Mouse (Mus musculus) kidney, adult 2 months (tissue): ENCODE measurements at regions not wholly inside any gene's neighbourhood (a gene's known extent, or its start where the extent isn't known, plus 50 kb on each side); places are given as distances from the start of the nearest gene placed in this dataset.
A peak's percentile ranks its signal among the peaks of the same experiment; 100 is the strongest.

Experiments
- DNase-seq: peaks from one replicate; pipeline ENCODE4 v3.0.0; 2021
- H3K27ac ChIP-seq: fragments of 200-500 bp; 2 replicates; pipeline ENCODE4 v1.5.1; 2012; ENCODE audit warnings: low read depth, low read length, control low read depth, inconsistent platforms; ENCODE audit not compliant: insufficient read depth
- H3K27me3 ChIP-seq: fragments of 200-500 bp; replicated peaks from 2 replicates; pipeline ENCODE4 v1.6.1; 2012; ENCODE audit warnings: mild to moderate bottlenecking, moderate library complexity, low read length, inconsistent platforms; ENCODE audit not compliant: control insufficient read depth, insufficient read depth
- H3K36me3 ChIP-seq: fragments of 200-500 bp; 2 replicates; pipeline ENCODE4 v1.6.1; 2012; ENCODE audit warnings: mild to moderate bottlenecking, moderate library complexity, low read length, inconsistent platforms; ENCODE audit not compliant: control insufficient read depth, insufficient read depth
- H3K4me1 ChIP-seq: fragments of 200-500 bp; 2 replicates; pipeline ENCODE4 v1.6.1; 2011; ENCODE audit warnings: low read length; ENCODE audit not compliant: control insufficient read depth, insufficient read depth
- H3K4me3 ChIP-seq: fragments of 200-500 bp; 2 replicates; pipeline ENCODE4 v1.5.1; 2011; ENCODE audit warnings: mild to moderate bottlenecking, low read depth, low read length, control low read depth; ENCODE audit not compliant: insufficient read depth
- CTCF ChIP-seq: fragments of 200-500 bp; conservative IDR thresholded peaks from 2 replicates; pipeline ENCODE4 v1.5.1; 2011; ENCODE audit warnings: low read depth, mild to moderate bottlenecking, control low read depth, low read length, moderate library complexity, mixed read lengths; ENCODE audit not compliant: insufficient read depth, insufficient read length
- POLR2A ChIP-seq: fragments of 200-500 bp; IDR thresholded peaks from one replicate; pipeline ENCODE4 v1.6.1; 2011; ENCODE audit warnings: low read depth, low read length, control low read depth
- WGBS: fragments of 180-500 bp; shearing (Covaris S2); methylation state at CpG from one replicate; pipeline ENCODE4 v1.1.7; 2018; 5-methylcytosine and 5-hydroxymethylcytosine counted together

- DNase-seq: no peak
- H3K27ac ChIP-seq: no peak overlapping the region
- WGBS: 69% methylated on average over 2 of the region's 2 CpGs
Measured at GRCm38 (mm10) chr9:87453261-87453660, 197.9 kb upstream of the Cep162 start.

GRCm38 (mm10) chr9:87452571-87452970, 197.2 kb upstream of the Cep162 start:
- Histone ChIP-seq H3K36me3 (no peaks in the 10 kb centered on the region), H3K4me1 (no peaks in the 10 kb centered on the region), H3K4me3 (no peak overlapping the region), H3K27ac (no peak overlapping the region), H3K27me3 (no peaks in the 10 kb centered on the region)
- no peak for TF ChIP-seq POLR2A
- no peak for TF ChIP-seq CTCF
- DNase-seq: no peak
- 50% methylated on average over 2 of the region's 2 CpGs for WGBS

More at GRCm38 (mm10) chr9:87453261-87453660, 197.9 kb upstream of the Cep162 start:
- no peak overlapping the region for H3K4me3 ChIP-seq
- H3K27me3 ChIP-seq: no peaks in the 10 kb centered on the region
- no peak for TF ChIP-seq CTCF
- no peak for TF ChIP-seq POLR2A
- no peaks in the 10 kb centered on the region for H3K36me3 ChIP-seq
- no peaks in the 10 kb centered on the region for H3K4me1 ChIP-seq

DNA sequence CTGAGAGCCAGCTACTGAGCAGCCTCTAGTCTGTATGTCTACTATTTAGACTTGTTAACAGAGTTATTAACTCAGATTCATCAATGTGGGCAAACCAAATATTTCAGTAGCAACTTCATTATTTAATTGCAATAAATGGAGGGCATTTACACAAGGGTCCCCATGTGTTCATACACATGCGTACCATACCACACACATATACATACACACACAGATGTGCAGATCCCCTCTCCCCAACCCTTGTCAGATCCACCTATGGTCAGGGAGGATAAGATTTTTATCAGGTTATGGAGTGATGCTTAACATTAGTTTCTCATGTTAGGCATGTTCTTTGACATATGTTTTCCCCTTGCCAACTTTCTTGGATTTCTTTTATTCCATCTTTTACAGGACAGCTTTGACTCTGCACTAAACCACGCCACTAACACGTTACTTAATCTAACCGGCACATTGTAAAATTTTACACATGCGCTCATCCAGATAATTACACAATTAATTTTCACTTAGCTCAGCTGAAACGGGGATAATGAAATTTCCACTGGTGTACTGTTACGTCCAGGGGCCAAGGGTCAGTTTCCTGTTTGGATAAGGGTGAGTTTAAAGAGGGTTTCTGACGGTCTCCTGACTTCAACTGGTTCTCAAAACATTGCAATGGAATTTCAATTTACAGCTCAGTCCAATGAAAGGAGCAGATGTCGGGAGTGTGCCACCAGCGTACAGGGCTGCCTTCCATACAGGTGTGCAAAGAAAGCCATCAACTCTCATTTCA, 188.3 kb upstream of the Cep162 start:
- DNase-seq: no peak
- no peak overlapping the region for H3K4me3 ChIP-seq
- H3K27ac ChIP-seq: no peak overlapping the region
- no peaks in the 10 kb centered on the region for H3K27me3 ChIP-seq
- H3K4me1 ChIP-seq: no peaks in the 10 kb centered on the region
- WGBS: 18% methylated on average over 10 of the region's 10 CpGs
- TF ChIP-seq CTCF (no peak), POLR2A (no peak)
- no peaks in the 10 kb centered on the region for H3K36me3 ChIP-seq

- Histone ChIP-seq H3K36me3 (no peaks in the 10 kb centered on the region), H3K4me1 (no peaks in the 10 kb centered on the region), H3K4me3 (no peak overlapping the region), H3K27me3 (no peaks in the 10 kb centered on the region), H3K27ac (no peak overlapping the region)
- DNase-seq: no peak
- TF ChIP-seq POLR2A (no peak), CTCF (no peak)
- WGBS: 77% methylated on average over 8 of the region's 8 CpGs
Measured at GRCm38 (mm10) chr9:87432072-87432471, 176.7 kb upstream of the Cep162 start.

- no peaks in the 10 kb centered on the region for H3K27me3 ChIP-seq
- H3K27ac ChIP-seq: no peak overlapping the region
- TF ChIP-seq POLR2A: no peak
- no peak for TF ChIP-seq CTCF
- no peaks in the 10 kb centered on the region for H3K36me3 ChIP-seq
- H3K4me3 ChIP-seq: no peak overlapping the region
- DNase-seq: no peak
- H3K4me1 ChIP-seq: no peaks in the 10 kb centered on the region
- 66% methylated on average over 7 of the region's 7 CpGs for WGBS
Measured at GRCm38 (mm10) chr9:87431523-87431922, 176.2 kb upstream of the Cep162 start.

DNA sequence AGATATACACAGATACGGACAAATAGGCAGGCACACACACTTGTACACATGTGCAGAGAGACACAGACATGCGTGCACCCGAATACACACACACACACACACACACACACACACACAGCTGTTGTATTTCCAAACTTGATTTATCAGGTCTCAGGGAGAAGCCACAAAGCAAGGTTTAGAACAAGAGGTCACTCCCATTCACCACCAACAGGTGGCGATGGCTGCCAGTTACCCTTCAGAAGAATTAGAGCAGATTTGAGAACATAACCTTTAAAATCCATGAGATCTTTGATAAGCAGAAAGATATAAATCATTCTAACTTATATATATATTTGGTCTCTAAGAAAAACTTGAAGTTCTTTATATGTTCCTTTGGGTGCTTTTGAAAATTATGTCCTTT, 169.9 kb upstream of the Cep162 start:
- no peak overlapping the region for H3K4me3 ChIP-seq
- peak; percentile 46; the same call in 1 of the 2 replicates for TF ChIP-seq CTCF
- no peak for TF ChIP-seq POLR2A
- H3K27me3 ChIP-seq: no peaks in the 10 kb centered on the region; the same call in 1 of the 2 replicates
- WGBS: 50% methylated on average over 4 of the region's 4 CpGs
- no peaks in the 10 kb centered on the region for H3K36me3 ChIP-seq
- no peak overlapping the region for H3K27ac ChIP-seq
- peak; percentile 24 for DNase-seq
- H3K4me1 ChIP-seq: no peaks in the 10 kb centered on the region

DNA sequence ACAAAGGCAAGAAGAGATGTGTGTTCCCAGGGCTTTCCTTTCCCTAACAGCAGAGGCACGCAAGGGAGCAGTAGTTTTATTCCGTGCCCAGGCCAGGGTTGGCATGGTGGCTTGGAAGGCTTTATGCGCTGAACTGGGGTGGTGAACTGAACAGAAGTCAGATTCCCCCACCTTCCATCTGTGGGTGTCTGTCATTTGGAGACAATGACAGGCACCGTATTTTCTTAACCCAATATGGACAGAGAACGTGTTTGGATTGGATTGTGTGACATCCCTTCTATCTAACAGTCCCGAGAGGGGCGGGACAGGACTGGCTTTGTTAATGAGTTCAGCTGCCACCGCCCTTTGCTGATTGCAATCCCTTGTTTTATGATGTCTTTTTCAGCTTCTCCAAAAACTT, 165.8 kb upstream of the Cep162 start:
- H3K27me3 ChIP-seq: peaks cover 1% of the 10 kb centered on the region; the same call in 1 of the 2 replicates
- TF ChIP-seq POLR2A: no peak
- no peak for TF ChIP-seq CTCF
- H3K36me3 ChIP-seq: no peaks in the 10 kb centered on the region
- no peak overlapping the region for H3K27ac ChIP-seq
- DNase-seq: no peak
- H3K4me1 ChIP-seq: no peaks in the 10 kb centered on the region
- WGBS: 33% methylated on average over 8 of the region's 8 CpGs
- no peak overlapping the region for H3K4me3 ChIP-seq

- H3K27ac ChIP-seq: no peak overlapping the region
- H3K36me3 ChIP-seq: no peaks in the 10 kb centered on the region
- no peaks in the 10 kb centered on the region for H3K4me1 ChIP-seq
- WGBS: 10% methylated on average over 12 of the region's 12 CpGs
- no peak overlapping the region for H3K4me3 ChIP-seq
- peak; percentile 18 for DNase-seq
- peaks cover 1% of the 10 kb centered on the region; the same call in 1 of the 2 replicates for H3K27me3 ChIP-seq
- TF ChIP-seq CTCF (no peak; the same call in 1 of the 2 replicates), POLR2A (no peak)
Measured at GRCm38 (mm10) chr9:87419376-87419775, 164.0 kb upstream of the Cep162 start.
